Mouse (Mus musculus) left cerebral cortex, postnatal 25 days (tissue): ENCODE measurements at regions not wholly inside any gene's neighbourhood (a gene's known extent, or its start where the extent isn't known, plus 50 kb on each side); places are given as distances from the start of the nearest gene placed in this dataset.
"Not testable (repeated sequence)": the region's sequence is repeated elsewhere in the genome, so short reads cannot be mapped to it uniquely, and the experiment has no call there.

Experiments used
- DNase-seq, 2 experiments: peaks; one replicate each; pipeline ENCODE4 v3.0.0; 2022; ENCODE audit warnings: low spot score in 2 of 2, mixed read lengths in 1 of 2
- intact Hi-C: fragments of 180-260 bp; cut with DNase I; formaldehyde crosslinking; loops from one replicate; pipeline ENCODE4 v1.15.1; 2025

- intact Hi-C loops: loop anchor here (1.0 kb wide), 1 partner anchor 42 kb away; no protein-coding TSS in a partner anchor
- no peak for DNase-seq
These were observed 297.9 kb upstream of the Pex5l start for GRCm38 (mm10) chr3:33440905-33441304.

- peak; percentile 48 to 94 for DNase-seq
These were observed 297.5 kb upstream of the Pex5l start for GRCm38 (mm10) chr3:33440500-33440899.

GRCm38 (mm10) chr3:33416922-33417321, 273.9 kb upstream of the Pex5l start:
- intact Hi-C loops: loop anchor here (5.0 kb wide), 1 partner anchor 110 kb away; no protein-coding TSS in a partner anchor

More at GRCm38 (mm10) chr3:33440500-33440899, 297.5 kb upstream of the Pex5l start:
- intact Hi-C loops: loop anchor here (1.0 kb wide), 1 partner anchor 41 kb away; no protein-coding TSS in a partner anchor

GRCm38 (mm10) chr3:33416321-33416720, 273.3 kb upstream of the Pex5l start:
- intact Hi-C loops: loop anchor here (5.0 kb wide), 1 partner anchor 109 kb away; no protein-coding TSS in a partner anchor
- DNase-seq: peak in 1 of 2 experiments; percentile 71

More at GRCm38 (mm10) chr3:33416922-33417321, 273.9 kb upstream of the Pex5l start:
- DNase-seq: no peak

GRCm38 (mm10) chr3:33401904-33402303, 258.9 kb upstream of the Pex5l start:
- intact Hi-C loops: no loop called here
- DNase-seq: no peak

GRCm38 (mm10) chr3:33399321-33399720, 256.3 kb upstream of the Pex5l start:
- intact Hi-C loops: loop anchor here (1.0 to 10.0 kb wide), 5 partner anchors 36 to 345 kb away; no protein-coding TSS in a partner anchor
- peak; percentile 57 to 95 for DNase-seq

- intact Hi-C loops: loop anchor here (5.0 to 10.0 kb wide), 2 partner anchors 259 to 346 kb away; no protein-coding TSS in a partner anchor
- DNase-seq: peak in 1 of 2 experiments; percentile 57
These were observed 255.3 kb upstream of the Pex5l start for GRCm38 (mm10) chr3:33398326-33398725.

- intact Hi-C loops: loop anchor here (5.0 to 10.0 kb wide), 2 partner anchors 260 to 348 kb away; no protein-coding TSS in a partner anchor
- peak in 1 of 2 experiments; percentile 75 for DNase-seq
These were observed 254.2 kb upstream of the Pex5l start for GRCm38 (mm10) chr3:33397217-33397616.

GRCm38 (mm10) chr3:33392541-33392822, 249.4 kb upstream of the Pex5l start:
- DNase-seq: no peak
- intact Hi-C loops: loop anchor here (10.0 kb wide), 1 partner anchor 352 kb away; no protein-coding TSS in a partner anchor

GRCm38 (mm10) chr3:33391765-33392540, 248.9 kb upstream of the Pex5l start:
- no peak for DNase-seq
- intact Hi-C loops: loop anchor here (10.0 kb wide), 1 partner anchor 353 kb away; no protein-coding TSS in a partner anchor

- peak in 1 of 2 experiments; percentile 84 for DNase-seq
- intact Hi-C loops: no loop called here
These were observed 245.1 kb upstream of the Pex5l start for GRCm38 (mm10) chr3:33388171-33388570.

- intact Hi-C loops: no loop called here
- no peak for DNase-seq
These were observed 240.6 kb upstream of the Pex5l start for GRCm38 (mm10) chr3:33383622-33384021.

- DNase-seq: no peak
- intact Hi-C loops: no loop called here
These were observed 236.6 kb upstream of the Pex5l start for GRCm38 (mm10) chr3:33379604-33380003.

- DNase-seq: no peak
- intact Hi-C loops: no loop called here
These were observed 232.1 kb upstream of the Pex5l start for GRCm38 (mm10) chr3:33375161-33375560.

GRCm38 (mm10) chr3:33372806-33373205, 229.8 kb upstream of the Pex5l start:
- intact Hi-C loops: no loop called here

GRCm38 (mm10) chr3:33363521-33363920, 220.5 kb upstream of the Pex5l start:
- intact Hi-C loops: loop anchor here (1.0 kb wide), 2 partner anchors 36 to 57 kb away; no protein-coding TSS in a partner anchor
- DNase-seq: peak in 1 of 2 experiments; percentile 82

More at GRCm38 (mm10) chr3:33372806-33373205, 229.8 kb upstream of the Pex5l start:
- no peak for DNase-seq

GRCm38 (mm10) chr3:33360030-33360429, 217.0 kb upstream of the Pex5l start:
- intact Hi-C loops: no loop called here
- peak in 1 of 2 experiments; percentile 70 for DNase-seq

- intact Hi-C loops: no loop called here
- DNase-seq: no peak
These were observed 210.8 kb upstream of the Pex5l start for GRCm38 (mm10) chr3:33353860-33354259.

- intact Hi-C loops: no loop called here
- peak; percentile 32 to 66 for DNase-seq
These were observed 207.9 kb upstream of the Pex5l start for GRCm38 (mm10) chr3:33350986-33351385.

- DNase-seq: peak in 1 of 2 experiments; percentile 84
- intact Hi-C loops: no loop called here
These were observed 191.0 kb upstream of the Pex5l start for GRCm38 (mm10) chr3:33334056-33334455.

GRCm38 (mm10) chr3:33317691-33318090, 174.6 kb upstream of the Pex5l start:
- intact Hi-C loops, DNase-seq: not testable (repeated sequence)
